Mouse (Mus musculus): ENCODE measurements at regions not wholly inside any gene's neighbourhood (a gene's known extent, or its start where the extent isn't known, plus 50 kb on each side); places are given as distances from the start of the nearest gene placed in this dataset.
A peak's percentile ranks its signal among the peaks of the same experiment; 100 is the strongest.

- peak overlapping the region; percentile 66 for H3K27ac ChIP-seq
- H3K27me3 ChIP-seq: no peaks in the 10 kb centered on the region
- no peak overlapping the region for H3K9ac ChIP-seq
- H3K36me3 ChIP-seq: no peaks in the 10 kb centered on the region
- no peak overlapping the region for H3K4me2 ChIP-seq
- 27% methylated on average over 1 of the region's 1 CpGs for WGBS
- H3K4me3 ChIP-seq: no peak overlapping the region
- no peaks in the 10 kb centered on the region for H3K9me3 ChIP-seq (replicated peaks)
- ATAC-seq (replicated peaks; ENCODE audit: insufficient number of reproducible peaks, insufficient read depth, low FRiP score, low read depth): peak; percentile 58
- peaks cover 21% of the 10 kb centered on the region for H3K4me1 ChIP-seq (replicated peaks)
Measured at GRCm38 (mm10) chr5:99782806-99783205, 53.9 kb upstream of the Rasgef1b start.

- Histone ChIP-seq H3K9ac (no peak overlapping the region), H3K27ac (no peak overlapping the region), H3K4me3 (no peak overlapping the region), H3K4me1 (replicated peaks) (peaks cover 21% of the 10 kb centered on the region), H3K27me3 (no peaks in the 10 kb centered on the region), H3K36me3 (no peaks in the 10 kb centered on the region), H3K9me3 (replicated peaks) (no peaks in the 10 kb centered on the region), H3K4me2 (no peak overlapping the region)
- ATAC-seq (replicated peaks; ENCODE audit: insufficient number of reproducible peaks, insufficient read depth, low FRiP score, low read depth): no peak
- WGBS: 85% methylated on average over 9 of the region's 9 CpGs
Measured at GRCm38 (mm10) chr5:99785850-99786249, 57.0 kb upstream of the Rasgef1b start.

- Histone ChIP-seq H3K9me3 (replicated peaks) (no peaks in the 10 kb centered on the region), H3K4me1 (replicated peaks) (peaks cover 15% of the 10 kb centered on the region), H3K4me3 (no peak overlapping the region), H3K27ac (0 out of 2 replicates have a peak overlapping the region, but pooled peaks have one; percentile 30), H3K27me3 (no peaks in the 10 kb centered on the region), H3K9ac (no peak overlapping the region), H3K36me3 (no peaks in the 10 kb centered on the region), H3K4me2 (no peak overlapping the region)
- no peak for ATAC-seq (replicated peaks; ENCODE audit: insufficient number of reproducible peaks, insufficient read depth, low FRiP score, low read depth)
- 64% methylated on average over 10 of the region's 10 CpGs for WGBS
Measured at GRCm38 (mm10) chr5:99787239-99787638, 58.4 kb upstream of the Rasgef1b start.

- Histone ChIP-seq H3K4me2 (no peak overlapping the region), H3K4me1 (replicated peaks) (peaks cover 10% of the 10 kb centered on the region), H3K9me3 (replicated peaks) (no peaks in the 10 kb centered on the region), H3K27ac (no peak overlapping the region), H3K27me3 (no peaks in the 10 kb centered on the region), H3K4me3 (no peak overlapping the region), H3K36me3 (no peaks in the 10 kb centered on the region), H3K9ac (no peak overlapping the region)
- WGBS: 66% methylated on average over 3 of the region's 3 CpGs
- ATAC-seq (replicated peaks; ENCODE audit: insufficient number of reproducible peaks, insufficient read depth, low FRiP score, low read depth): no peak
Measured at GRCm38 (mm10) chr5:99787665-99788366, 59.0 kb upstream of the Rasgef1b start.

- H3K36me3 ChIP-seq: no peaks in the 10 kb centered on the region
- H3K27ac ChIP-seq: no peak overlapping the region
- H3K4me1 ChIP-seq (replicated peaks): 0 out of 2 replicates have a peak, but pooled peaks cover 7% of the 10 kb centered on the region
- H3K27me3 ChIP-seq: no peaks in the 10 kb centered on the region
- ATAC-seq (replicated peaks; ENCODE audit: insufficient number of reproducible peaks, insufficient read depth, low FRiP score, low read depth): no peak
- no peak overlapping the region for H3K4me2 ChIP-seq
- no peak overlapping the region for H3K9ac ChIP-seq
- no peak overlapping the region for H3K4me3 ChIP-seq
- WGBS: 81% methylated on average over 5 of the region's 5 CpGs
- H3K9me3 ChIP-seq (replicated peaks): no peaks in the 10 kb centered on the region
Measured at GRCm38 (mm10) chr5:99790733-99791132, 61.9 kb upstream of the Rasgef1b start.

- H3K27me3 ChIP-seq: no peaks in the 10 kb centered on the region
- ATAC-seq (replicated peaks; ENCODE audit: insufficient number of reproducible peaks, insufficient read depth, low FRiP score, low read depth): no peak
- no peak overlapping the region for H3K27ac ChIP-seq
- no peaks in the 10 kb centered on the region for H3K4me1 ChIP-seq (replicated peaks)
- no peaks in the 10 kb centered on the region for H3K9me3 ChIP-seq (replicated peaks)
- no peak overlapping the region for H3K4me2 ChIP-seq
- H3K4me3 ChIP-seq: no peak overlapping the region
- H3K36me3 ChIP-seq: no peaks in the 10 kb centered on the region
- H3K9ac ChIP-seq: no peak overlapping the region
- WGBS: 80% methylated on average over 8 of the region's 8 CpGs
Measured at GRCm38 (mm10) chr5:99800543-99800942, 71.7 kb upstream of the Rasgef1b start.

GRCm38 (mm10) chr5:99801791-99802450 lies 73.1 kb upstream of the Rasgef1b start:
- H3K36me3 ChIP-seq: no peaks in the 10 kb centered on the region
- no peaks in the 10 kb centered on the region for H3K4me1 ChIP-seq (replicated peaks)

GRCm38 (mm10) chr5:99826861-99827260 lies 79.2 kb upstream of the Vamp9 start:
- H3K4me2 ChIP-seq: no peak overlapping the region
- H3K36me3 ChIP-seq: no peaks in the 10 kb centered on the region
- no peaks in the 10 kb centered on the region for H3K9me3 ChIP-seq (replicated peaks)
- peaks cover 7% of the 10 kb centered on the region for H3K4me1 ChIP-seq (replicated peaks)
- H3K4me3 ChIP-seq: no peak overlapping the region
- 76% methylated on average over 6 of the region's 6 CpGs for WGBS
- ATAC-seq (replicated peaks; ENCODE audit: insufficient number of reproducible peaks, insufficient read depth, low FRiP score, low read depth): no peak
- H3K9ac ChIP-seq: no peak overlapping the region
- no peak overlapping the region for H3K27ac ChIP-seq
- no peaks in the 10 kb centered on the region for H3K27me3 ChIP-seq

More at GRCm38 (mm10) chr5:99801791-99802450, 73.1 kb upstream of the Rasgef1b start:
- no peak overlapping the region for H3K4me2 ChIP-seq
- H3K27ac ChIP-seq: no peak overlapping the region
- no peaks in the 10 kb centered on the region for H3K27me3 ChIP-seq
- H3K9me3 ChIP-seq (replicated peaks): no peaks in the 10 kb centered on the region
- ATAC-seq (replicated peaks; ENCODE audit: insufficient number of reproducible peaks, insufficient read depth, low FRiP score, low read depth): no peak
- H3K4me3 ChIP-seq: no peak overlapping the region
- 82% methylated on average over 13 of the region's 13 CpGs for WGBS
- H3K9ac ChIP-seq: no peak overlapping the region

- H3K27me3 ChIP-seq: no peaks in the 10 kb centered on the region
- no peak overlapping the region for H3K9ac ChIP-seq
- no peaks in the 10 kb centered on the region for H3K36me3 ChIP-seq
- no peaks in the 10 kb centered on the region for H3K4me1 ChIP-seq (replicated peaks)
- H3K4me3 ChIP-seq: no peak overlapping the region
- H3K27ac ChIP-seq: no peak overlapping the region
- WGBS: 39% methylated on average over 7 of the region's 7 CpGs
- no peak overlapping the region for H3K4me2 ChIP-seq
- no peak for ATAC-seq (replicated peaks; ENCODE audit: insufficient number of reproducible peaks, insufficient read depth, low FRiP score, low read depth)
- H3K9me3 ChIP-seq (replicated peaks): no peaks in the 10 kb centered on the region
Measured at GRCm38 (mm10) chr5:99828516-99828915, 77.5 kb upstream of the Vamp9 start.

GRCm38 (mm10) chr5:99838236-99838775 lies 67.7 kb upstream of the Vamp9 start:
- Histone ChIP-seq H3K4me1 (replicated peaks) (no peaks in the 10 kb centered on the region), H3K4me2 (no peak overlapping the region), H3K27ac (no peak overlapping the region), H3K27me3 (no peaks in the 10 kb centered on the region), H3K9ac (no peak overlapping the region), H3K9me3 (replicated peaks) (no peaks in the 10 kb centered on the region), H3K36me3 (no peaks in the 10 kb centered on the region), H3K4me3 (no peak overlapping the region)
- no peak for ATAC-seq (replicated peaks; ENCODE audit: insufficient number of reproducible peaks, insufficient read depth, low FRiP score, low read depth)
- WGBS: 74% methylated on average over 6 of the region's 6 CpGs

- H3K4me1 ChIP-seq (replicated peaks): no peaks in the 10 kb centered on the region
- 94% methylated on average over 11 of the region's 11 CpGs for WGBS
- H3K9ac ChIP-seq: no peak overlapping the region
- no peak overlapping the region for H3K27ac ChIP-seq
- H3K36me3 ChIP-seq: no peaks in the 10 kb centered on the region
- ATAC-seq (replicated peaks; ENCODE audit: insufficient number of reproducible peaks, insufficient read depth, low FRiP score, low read depth): no peak
- H3K4me3 ChIP-seq: no peak overlapping the region
- no peak overlapping the region for H3K4me2 ChIP-seq
- H3K27me3 ChIP-seq: no peaks in the 10 kb centered on the region
- no peaks in the 10 kb centered on the region for H3K9me3 ChIP-seq (replicated peaks)
Measured at GRCm38 (mm10) chr5:99839661-99840060, 66.4 kb upstream of the Vamp9 start.
